Mouse (Mus musculus): ENCODE results near the gene Foxi2. TPM values are rescaled to one million over a fixed set of nuclear protein-coding genes. Genes with fewer than 3 reads are reported as not detected.

Gene Foxi2
- total and polyA plus RNA-seq, 3 experiments, result not detected

GRCm38 (mm10) chr7:135376048-135376447, 34.1 kb upstream of the Foxi2 start:
- DNase-seq (ENCODE audit: extremely low read depth), result no peak
- H3K27ac ChIP-seq (ENCODE audit: insufficient read depth, low read depth), result no peak overlapping the region
- no peaks in the 10 kb centered on the region for H3K4me1 ChIP-seq (ENCODE audit: control insufficient read depth in 1 of 2, insufficient read depth in 2 of 2)
- dilution Hi-C loops (cut with MboI; ENCODE audit: extremely low pct_ligation_motif_present, extremely low pct_unique_long_range_greater_than_20kb, low sequenced_read_pairs) (no loop called here), in situ Hi-C loops (cut with MboI; ENCODE audit: low pct_ligation_motif_present, low pct_unique_long_range_greater_than_20kb, low sequenced_read_pairs) (loop anchor here (25.0 kb wide), 1 partner anchor 261 kb away; no protein-coding TSS in a partner anchor)
- H3K36me3 ChIP-seq (replicated peaks in 1 of 2; ENCODE audit: control insufficient read depth in 1 of 2, insufficient read depth in 1 of 2, low read length in 1 of 2), result no peaks in the 10 kb centered on the region
- no peaks in the 10 kb centered on the region for H3K9me3 ChIP-seq (replicated peaks; ENCODE audit: low read length)
- TF ChIP-seq NRF1 (IDR thresholded peaks at IDR 0.05; ENCODE audit: low read depth, low read length) (no peak), ZMIZ1 (IDR thresholded peaks at IDR 0.05; ENCODE audit: low read depth, low read length) (no peak), ZNF384 (IDR thresholded peaks at IDR 0.05; ENCODE audit: low read depth, low read length) (no peak)
- no peak overlapping the region for H3K9ac ChIP-seq (ENCODE audit: insufficient read depth, low read depth)
- H3K27me3 ChIP-seq (replicated peaks), result peaks cover 79% of the 10 kb centered on the region
- no peaks in the 10 kb centered on the region for H3K79me2 ChIP-seq (replicated peaks; ENCODE audit: control insufficient read depth, extremely low read depth, insufficient read depth, poor library complexity, severe bottlenecking)
- H3K4me3 ChIP-seq (replicated peaks in 1 of 3; ENCODE audit: low read depth in 2 of 3, low read length in 2 of 3, poor library complexity in 1 of 3), result no peak overlapping the region
- no peak overlapping the region for H3K4me2 ChIP-seq (ENCODE audit: insufficient read depth, low read depth, poor library complexity, severe bottlenecking)

- Histone ChIP-seq H3K4me1 (ENCODE audit: control insufficient read depth in 1 of 2, insufficient read depth in 2 of 2) (no peaks in the 10 kb centered on the region), H3K27ac (ENCODE audit: insufficient read depth, low read depth) (no peak overlapping the region), H3K4me2 (ENCODE audit: insufficient read depth, low read depth, poor library complexity, severe bottlenecking) (no peak overlapping the region), H3K27me3 (replicated peaks) (peaks cover 77% of the 10 kb centered on the region), H3K9me3 (replicated peaks; ENCODE audit: low read length) (no peaks in the 10 kb centered on the region), H3K36me3 (replicated peaks in 1 of 2; ENCODE audit: control insufficient read depth in 1 of 2, insufficient read depth in 1 of 2, low read length in 1 of 2) (no peaks in the 10 kb centered on the region), H3K9ac (ENCODE audit: insufficient read depth, low read depth) (no peak overlapping the region), H3K4me3 (replicated peaks in 1 of 3; ENCODE audit: low read depth in 2 of 3, low read length in 2 of 3, poor library complexity in 1 of 3) (no peak overlapping the region), H3K79me2 (replicated peaks; ENCODE audit: control insufficient read depth, extremely low read depth, insufficient read depth, poor library complexity, severe bottlenecking) (no peaks in the 10 kb centered on the region)
- dilution Hi-C loops (cut with MboI; ENCODE audit: extremely low pct_ligation_motif_present, extremely low pct_unique_long_range_greater_than_20kb, low sequenced_read_pairs) (no loop called here), in situ Hi-C loops (cut with MboI; ENCODE audit: low pct_ligation_motif_present, low pct_unique_long_range_greater_than_20kb, low sequenced_read_pairs) (loop anchor here (25.0 kb wide), 1 partner anchor 260 kb away; no protein-coding TSS in a partner anchor)
- TF ChIP-seq RAD21 (IDR thresholded peaks at IDR 0.05; ENCODE audit: low read depth, low read length), result peak; percentile 12
- TF ChIP-seq CTCF (conservative IDR thresholded peaks at IDR 0.05 in 1 of 2, IDR thresholded peaks at IDR 0.05 in 1 of 2; ENCODE audit: low read depth in 2 of 2, low read length in 2 of 2), result peak; percentile 67
- TF ChIP-seq POLR2A (IDR thresholded peaks at IDR 0.05; ENCODE audit: low read depth, low read length), result no peak
- TF ChIP-seq SMC3 (IDR thresholded peaks at IDR 0.05; ENCODE audit: low read depth, low read length), result peak; percentile 51
- no peak for TF ChIP-seq HCFC1 (IDR thresholded peaks at IDR 0.05; ENCODE audit: low read depth, low read length)
- DNase-seq (ENCODE audit: extremely low read depth), result peak; percentile 47
These were observed 33.2 kb upstream of the Foxi2 start for GRCm38 (mm10) chr7:135376932-135377331.

- Histone ChIP-seq H3K36me3 (replicated peaks in 1 of 2; ENCODE audit: control insufficient read depth in 1 of 2, insufficient read depth in 1 of 2, low read length in 1 of 2) (no peaks in the 10 kb centered on the region), H3K9ac (ENCODE audit: insufficient read depth, low read depth) (no peak overlapping the region), H3K4me2 (ENCODE audit: insufficient read depth, low read depth, poor library complexity, severe bottlenecking) (no peak overlapping the region), H3K9me3 (replicated peaks; ENCODE audit: low read length) (no peaks in the 10 kb centered on the region), H3K27ac (ENCODE audit: insufficient read depth, low read depth) (no peak overlapping the region), H3K79me2 (replicated peaks; ENCODE audit: control insufficient read depth, extremely low read depth, insufficient read depth, poor library complexity, severe bottlenecking) (no peaks in the 10 kb centered on the region), H3K4me1 (ENCODE audit: control insufficient read depth in 1 of 2, insufficient read depth in 2 of 2) (no peaks in the 10 kb centered on the region), H3K27me3 (replicated peaks) (peaks cover 74% of the 10 kb centered on the region), H3K4me3 (replicated peaks in 1 of 3; ENCODE audit: low read depth in 2 of 3, low read length in 2 of 3, poor library complexity in 1 of 3) (no peak overlapping the region)
- no peak for DNase-seq (ENCODE audit: extremely low read depth)
- TF ChIP-seq CHD2 (IDR thresholded peaks at IDR 0.05; ENCODE audit: low read length) (no peak), USF2 (conservative IDR thresholded peaks at IDR 0.05; ENCODE audit: low read depth, low read length) (no peak), RAD21 (IDR thresholded peaks at IDR 0.05; ENCODE audit: low read depth, low read length) (no peak), ZC3H11A (IDR thresholded peaks at IDR 0.05; ENCODE audit: low read depth, low read length) (no peak), TBP (conservative IDR thresholded peaks at IDR 0.05; ENCODE audit: low read depth, low read length) (no peak), MAZ (IDR thresholded peaks at IDR 0.05; ENCODE audit: low read depth, low read length) (no peak), IRF4 (IDR thresholded peaks at IDR 0.05; ENCODE audit: low read depth, low read length) (no peak), USF1 (IDR thresholded peaks at IDR 0.05; ENCODE audit: low read depth, low read length) (no peak), POLR2AphosphoS2 (IDR thresholded peaks at IDR 0.05; ENCODE audit: low read depth, low read length) (no peak), SMC3 (IDR thresholded peaks at IDR 0.05; ENCODE audit: low read depth, low read length) (no peak), UBTF (IDR thresholded peaks at IDR 0.05; ENCODE audit: low read depth, low read length) (no peak), PAX5 (IDR thresholded peaks at IDR 0.05; ENCODE audit: low read length) (no peak), HCFC1 (IDR thresholded peaks at IDR 0.05; ENCODE audit: low read depth, low read length) (no peak), ETS1 (conservative IDR thresholded peaks at IDR 0.05; ENCODE audit: low read depth, low read length) (no peak), MYC (IDR thresholded peaks at IDR 0.05; ENCODE audit: low read depth, low read length) (no peak), JUN (IDR thresholded peaks at IDR 0.05; ENCODE audit: insufficient read depth, low read depth, low read length) (no peak), MXI1 (IDR thresholded peaks at IDR 0.05; ENCODE audit: low read depth, low read length) (no peak), CTCF (conservative IDR thresholded peaks at IDR 0.05 in 1 of 2, IDR thresholded peaks at IDR 0.05 in 1 of 2; ENCODE audit: low read depth in 2 of 2, low read length in 2 of 2) (no peak), POLR2A (IDR thresholded peaks at IDR 0.05; ENCODE audit: low read depth, low read length) (no peak), KAT2A (IDR thresholded peaks at IDR 0.05; ENCODE audit: insufficient replicate concordance, low read length) (no peak)
- dilution Hi-C loops (cut with MboI; ENCODE audit: extremely low pct_ligation_motif_present, extremely low pct_unique_long_range_greater_than_20kb, low sequenced_read_pairs) (no loop called here), in situ Hi-C loops (cut with MboI; ENCODE audit: low pct_ligation_motif_present, low pct_unique_long_range_greater_than_20kb, low sequenced_read_pairs) (loop anchor here (25.0 kb wide), 1 partner anchor 259 kb away; no protein-coding TSS in a partner anchor)
These were observed 31.8 kb upstream of the Foxi2 start for GRCm38 (mm10) chr7:135378331-135378730.
